Mouse (Mus musculus) cortical plate, adult 2 months (tissue): ENCODE measurements at regions not wholly inside any gene's neighbourhood (a gene's known extent, or its start where the extent isn't known, plus 50 kb on each side); places are given as distances from the start of the nearest gene placed in this dataset.

Source experiments
- CTCF ChIP-seq: fragments of 200-500 bp; IDR thresholded peaks from 2 replicates; pipeline ENCODE4 v1.5.1; 2011; ENCODE audit warnings: mild to moderate bottlenecking, control low read depth, low read length; ENCODE audit not compliant: insufficient read depth; ENCODE audit errors: extremely low read depth
- POLR2A ChIP-seq: fragments of 200-500 bp; IDR thresholded peaks from 2 replicates; pipeline ENCODE4 v1.6.1; 2011; ENCODE audit warnings: mild to moderate bottlenecking, low read length, control low read depth; ENCODE audit not compliant: insufficient read depth; ENCODE audit errors: extremely low read depth

- TF ChIP-seq POLR2A (no peak), CTCF (no peak)
Measured at GRCm38 (mm10) chr17:15269905-15270304, 106.8 kb downstream of the Dll1 start.
